Mouse (Mus musculus) testis, adult 2 months (tissue): ENCODE measurements around the gene Cdkn1b.

Experiments
- CTCF ChIP-seq: fragments of 200-500 bp; IDR thresholded peaks from 2 replicates; pipeline ENCODE4 v1.5.1; 2012; ENCODE audit warnings: low read depth, mild to moderate bottlenecking, inconsistent platforms, low read length, moderate library complexity; ENCODE audit not compliant: control insufficient read depth, insufficient read depth, insufficient replicate concordance
- POLR2A ChIP-seq: fragments of 200-500 bp; IDR thresholded peaks from 2 replicates; pipeline ENCODE4 v1.6.1; 2012; ENCODE audit warnings: low read depth, mild to moderate bottlenecking, inconsistent platforms, low read length, moderate library complexity; ENCODE audit not compliant: control insufficient read depth

DNA sequence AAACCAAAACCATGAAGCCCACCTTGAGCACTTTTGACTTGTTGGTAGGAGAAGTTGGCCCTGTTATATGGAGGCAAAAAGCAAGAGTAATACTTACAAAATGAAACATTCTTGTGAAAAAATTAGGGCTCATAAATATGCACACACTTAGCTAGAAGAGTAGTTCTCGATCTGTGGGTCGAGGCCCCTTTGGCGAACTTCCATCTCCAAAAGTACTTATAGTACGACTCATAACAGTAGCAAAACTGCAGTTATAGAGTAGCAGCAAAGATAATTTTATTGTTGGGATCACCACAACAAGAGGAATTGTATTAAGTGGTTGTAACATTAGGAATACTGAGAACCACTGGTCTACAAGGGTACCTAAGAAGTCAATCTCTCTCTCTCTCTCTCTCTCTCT is 19.6 kb downstream of the Cdkn1b start:
- TF ChIP-seq CTCF (no peak), POLR2A (no peak)
